Mouse (Mus musculus) heart, adult 11 months (tissue): Measurements from ENCODE around the gene Card14.
A peak's percentile ranks its signal among the peaks of the same experiment; 100 is the strongest.
"Not testable (repeated sequence)": the region's sequence is repeated elsewhere in the genome, so short reads cannot be mapped to it uniquely, and the experiment has no call there.

Experiments
- DNase-seq: peaks from one replicate; pipeline ENCODE4 v3.0.0; 2022

Card14 gene

DNA sequence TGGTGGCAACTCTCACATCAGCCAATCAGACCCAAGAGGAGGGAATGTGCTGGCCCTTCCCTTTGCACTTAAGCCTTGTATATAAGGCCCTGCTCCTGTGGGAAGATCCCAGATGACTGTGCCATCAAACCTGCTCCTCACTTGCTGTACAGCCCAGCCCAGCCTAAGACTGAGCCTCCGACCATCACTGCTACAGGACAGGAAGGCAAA is at the start of gene Card14:
Gene Card14 (plus strand): TSS at position 111 of the 210 bp plus-strand sequence.
- DNase-seq: no peak

DNA sequence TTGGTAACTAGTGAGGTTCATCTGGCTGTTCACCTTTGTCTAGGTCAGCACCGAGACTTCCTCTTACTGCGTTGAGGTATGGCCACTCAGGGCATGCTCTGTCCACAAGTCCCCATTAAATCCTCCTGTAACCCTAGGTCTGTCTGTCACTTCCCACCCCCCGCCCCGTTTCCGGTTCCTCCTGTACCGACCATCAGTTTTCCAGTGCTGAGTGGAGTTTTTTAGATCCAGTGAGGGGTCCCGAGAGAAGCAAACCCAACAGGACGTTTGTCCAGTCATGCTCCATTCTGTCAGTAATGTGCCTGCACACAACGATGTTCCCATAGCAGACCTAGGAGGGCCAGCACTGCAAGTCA is 49.4 kb upstream of the Card14 start:
- peak; percentile 92 for DNase-seq

DNA sequence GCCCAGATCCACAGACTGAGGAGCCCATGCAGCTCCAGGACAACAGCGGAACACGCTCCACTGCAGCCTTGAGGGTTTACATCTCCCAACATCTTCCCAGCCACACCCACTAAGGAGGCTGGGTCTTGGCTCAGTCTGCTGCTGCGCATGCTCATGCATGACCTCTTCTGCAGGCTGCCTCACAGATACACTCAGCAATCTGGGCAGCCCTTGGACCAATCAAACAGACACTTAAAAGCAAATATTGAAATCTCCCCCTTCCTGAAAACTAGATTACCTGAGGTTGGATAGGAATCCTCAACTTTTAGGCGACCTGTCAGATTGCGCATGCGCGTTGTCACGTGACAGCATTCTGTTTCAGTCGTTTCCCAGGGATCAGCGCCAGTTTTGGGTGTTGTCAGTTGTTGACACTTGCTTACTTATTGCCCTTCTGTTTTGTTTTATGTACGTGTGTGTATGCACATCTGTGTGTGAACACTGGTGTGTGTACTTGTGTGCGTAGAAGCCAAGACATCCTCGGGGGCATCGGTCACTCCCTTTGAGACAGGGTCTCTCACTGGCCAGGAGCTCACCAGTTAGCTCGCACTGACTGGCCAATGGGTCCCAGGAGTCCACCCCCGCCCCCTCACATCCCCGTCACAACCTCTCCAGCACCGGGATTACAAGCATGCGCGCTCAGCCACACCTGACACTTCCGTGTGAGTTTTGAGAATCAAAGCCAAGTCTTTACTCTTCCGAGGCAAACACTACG is 48.8 kb upstream of the Card14 start:
- peak; percentile 98 for DNase-seq

DNA sequence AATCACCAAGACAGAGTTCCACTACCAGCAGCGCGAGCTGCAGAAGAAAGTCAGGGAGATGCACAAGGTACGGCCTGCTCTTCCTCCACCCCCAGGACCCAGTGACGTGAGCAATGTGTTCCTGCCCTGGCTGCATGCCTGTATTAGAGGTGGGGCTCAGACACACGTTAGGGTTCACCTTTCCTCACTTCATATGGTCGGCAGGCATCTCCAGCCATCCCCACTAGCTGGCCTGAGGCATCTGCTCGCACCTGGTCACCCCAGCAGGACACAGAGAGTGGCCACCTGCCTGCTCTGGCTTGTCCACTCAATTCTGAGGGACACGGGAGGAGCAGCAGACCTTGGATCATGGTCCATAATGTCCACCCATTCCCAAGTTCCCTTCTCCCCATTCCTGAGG is 47.6 kb upstream of the Card14 start:
- DNase-seq: peak; percentile 91

DNA sequence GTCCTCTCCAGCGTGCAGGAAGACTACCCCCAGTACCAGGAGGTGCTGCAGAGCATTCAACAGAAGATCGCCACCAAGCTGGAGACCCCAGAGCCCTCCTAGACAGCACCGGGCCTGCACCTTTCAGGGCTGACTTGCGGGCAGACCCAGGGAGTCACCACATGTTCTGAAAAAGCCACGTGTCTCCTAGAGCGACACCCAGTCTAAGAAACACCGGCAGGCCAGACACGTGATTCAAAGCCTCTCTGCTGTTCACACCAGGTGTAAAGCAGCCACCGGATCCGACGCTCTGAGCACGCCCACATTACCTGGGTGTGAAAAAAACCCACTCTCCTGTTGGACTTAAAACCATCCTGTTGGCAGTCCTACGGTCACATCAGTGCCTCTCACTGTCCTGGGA is 43.2 kb upstream of the Card14 start:
- DNase-seq: no peak

DNA sequence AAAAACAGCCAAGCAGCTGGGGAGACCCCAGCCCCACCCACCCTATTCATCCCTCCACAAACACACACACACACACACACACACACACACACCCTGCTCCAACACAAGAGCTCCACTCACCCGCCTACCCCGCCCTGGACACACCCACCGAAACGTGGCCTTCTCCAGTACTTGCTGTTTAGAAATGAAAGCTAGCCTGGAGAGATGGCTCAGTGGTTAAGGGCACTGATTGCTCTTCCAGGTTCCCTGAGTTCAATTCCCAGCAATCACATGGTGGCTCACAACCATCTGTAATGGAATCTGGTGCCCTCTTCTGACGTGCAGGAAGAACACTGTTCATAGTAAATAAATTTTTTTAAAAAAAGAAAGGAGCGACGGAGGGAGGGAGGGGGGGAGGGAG is 41.8 kb upstream of the Card14 start:
- no peak for DNase-seq

DNA sequence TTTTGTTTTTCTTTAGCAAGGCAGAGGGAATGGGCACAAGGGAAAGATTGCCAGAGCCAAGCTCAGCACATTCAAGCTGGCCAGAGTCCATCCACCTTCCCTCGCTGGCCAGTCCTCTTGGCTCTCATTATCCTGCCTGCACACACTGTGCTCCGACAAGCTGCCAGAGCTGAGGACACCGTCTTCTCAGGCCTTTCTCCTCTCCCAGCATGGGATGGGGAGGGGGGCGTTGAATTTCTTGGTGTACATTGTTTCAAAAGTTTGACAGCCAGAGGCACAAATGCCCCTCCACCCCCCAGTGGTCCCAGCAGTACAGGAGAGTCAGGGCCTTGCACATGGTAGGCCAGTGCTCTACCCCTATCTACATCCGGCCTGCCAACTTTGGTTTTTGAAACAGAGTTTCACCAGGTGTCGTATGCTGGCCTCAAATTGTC is 40.3 kb upstream of the Card14 start:
- DNase-seq: peak; percentile 97

DNA sequence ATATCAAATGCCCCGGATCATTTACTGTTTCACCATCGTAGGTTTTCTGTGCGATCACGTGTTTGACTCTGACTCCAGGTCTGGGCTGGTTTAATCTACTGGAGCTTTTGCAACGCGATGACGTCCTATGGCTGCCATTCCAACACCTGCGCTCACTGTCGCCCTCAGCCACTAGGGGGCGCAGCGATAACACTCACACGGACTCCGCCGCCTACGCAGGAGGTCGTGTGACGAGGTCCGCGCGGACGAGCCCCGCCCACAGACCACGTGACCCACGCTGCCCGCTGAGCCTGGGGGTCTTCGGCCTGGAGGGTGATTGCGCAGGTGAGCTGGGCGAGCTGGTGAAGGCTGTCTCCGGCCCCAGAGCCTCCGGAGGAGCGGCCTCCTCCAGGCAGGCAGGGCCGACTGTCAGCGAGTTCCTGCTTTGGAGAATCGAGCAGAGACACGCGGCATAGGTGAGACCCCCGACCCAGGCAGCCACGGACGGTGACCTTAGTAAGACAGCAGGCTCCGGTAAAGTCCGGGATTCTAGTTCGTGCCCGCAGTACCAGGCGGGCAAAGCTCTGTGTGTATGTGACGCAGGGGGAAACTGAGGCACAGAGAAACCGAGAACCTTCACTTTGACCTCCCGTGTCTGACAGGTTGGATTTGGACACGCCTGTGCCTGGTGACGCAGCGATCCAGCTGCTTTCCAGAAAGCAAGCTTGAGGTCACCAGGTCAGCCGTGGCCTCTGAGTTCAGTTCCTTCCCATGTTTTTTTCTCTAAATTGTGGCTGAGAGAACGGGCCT is 39.6 kb upstream of the Card14 start, which contains the start of gene Gaa:
Gene Gaa (plus strand): TSS at position 120 of the 789 bp plus-strand sequence.
- peak; percentile 99 for DNase-seq

DNA sequence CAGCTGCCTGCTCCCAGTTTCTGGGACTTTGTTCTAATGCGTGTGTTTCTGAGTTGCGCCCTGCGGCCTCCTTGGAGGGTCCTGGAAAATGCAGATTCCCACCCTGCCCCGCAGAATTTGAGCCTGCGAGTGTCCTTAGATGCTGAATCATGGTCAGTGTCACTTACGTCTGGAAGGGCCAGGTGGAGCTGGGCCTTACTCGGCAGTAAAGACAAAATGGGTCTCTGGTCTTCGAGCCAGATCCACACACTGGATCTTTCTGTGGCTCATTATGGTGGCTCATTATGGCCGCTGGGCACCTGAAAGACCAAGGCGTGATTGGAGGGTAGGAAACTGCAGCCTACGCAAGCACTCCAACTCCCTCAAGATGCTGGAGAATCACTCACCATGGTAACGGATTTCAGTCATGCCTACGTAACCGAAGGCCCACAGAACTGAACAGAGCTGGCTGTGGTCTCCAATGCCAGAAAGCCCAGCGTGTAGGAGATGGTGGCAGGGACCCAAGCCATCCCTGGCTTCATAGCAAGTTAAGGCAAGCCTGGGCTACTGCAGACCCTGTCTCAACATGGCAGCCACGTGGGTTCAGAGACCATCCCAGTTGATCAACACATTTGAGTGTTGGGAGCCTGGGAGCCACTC is 38.9 kb upstream of the Card14 start:
- DNase-seq: peak; percentile 92

DNA sequence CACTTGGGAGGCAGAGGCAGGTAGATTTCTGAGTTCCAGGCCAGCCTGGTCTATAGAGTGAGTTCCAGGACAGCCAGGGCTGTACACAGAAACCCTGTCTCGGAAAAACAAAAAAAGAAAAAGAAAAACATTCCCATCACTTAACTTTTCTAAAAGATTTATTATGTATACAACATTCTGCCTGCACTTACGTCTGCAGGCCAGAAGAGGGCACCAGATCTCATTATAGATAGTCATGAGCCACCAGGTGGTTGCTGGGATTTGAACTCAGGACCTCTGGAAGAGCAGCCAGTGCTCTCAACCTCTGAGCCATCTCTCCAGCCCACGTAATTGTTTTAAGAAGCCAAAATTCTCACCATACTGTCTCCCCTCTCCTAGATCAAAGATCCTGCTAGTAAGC is 35.1 kb upstream of the Card14 start:
- DNase-seq: not testable (repeated sequence)

DNA sequence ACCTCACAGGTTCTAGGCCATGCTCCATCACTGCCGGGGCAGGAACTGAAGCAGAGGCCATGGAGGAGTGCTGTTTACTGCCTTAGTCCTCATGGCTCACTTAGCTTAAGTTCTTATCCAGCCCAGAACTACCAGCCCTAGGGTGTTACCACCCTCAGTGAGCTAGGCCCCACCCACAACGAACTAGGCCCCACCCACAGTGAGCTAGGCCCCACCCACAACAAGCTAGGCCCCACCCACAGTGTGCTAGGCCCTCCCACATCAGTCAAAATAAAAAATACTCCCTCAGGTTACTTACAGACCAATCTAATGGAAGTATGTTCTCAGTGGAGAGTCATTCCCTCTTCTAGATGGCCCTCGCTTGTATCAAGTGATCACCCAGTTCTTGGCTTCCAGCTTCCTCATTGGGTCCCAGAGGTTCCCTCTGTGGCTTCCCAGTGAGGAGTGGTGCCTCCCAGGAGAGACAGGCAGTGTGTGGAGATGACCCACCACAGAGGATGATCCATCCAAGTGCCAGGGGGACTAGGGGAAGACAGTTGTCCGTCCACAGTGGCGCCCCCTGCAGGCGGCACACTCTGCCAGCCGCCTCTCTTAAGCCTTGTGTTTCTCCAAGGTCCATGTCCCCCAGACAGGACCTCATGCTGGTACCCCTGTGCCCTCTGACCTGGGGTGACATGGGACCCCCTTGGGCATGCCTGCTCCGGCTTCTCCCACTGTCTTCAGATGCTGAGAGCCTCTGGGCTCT is 34.2 kb upstream of the Card14 start:
- DNase-seq: no peak

DNA sequence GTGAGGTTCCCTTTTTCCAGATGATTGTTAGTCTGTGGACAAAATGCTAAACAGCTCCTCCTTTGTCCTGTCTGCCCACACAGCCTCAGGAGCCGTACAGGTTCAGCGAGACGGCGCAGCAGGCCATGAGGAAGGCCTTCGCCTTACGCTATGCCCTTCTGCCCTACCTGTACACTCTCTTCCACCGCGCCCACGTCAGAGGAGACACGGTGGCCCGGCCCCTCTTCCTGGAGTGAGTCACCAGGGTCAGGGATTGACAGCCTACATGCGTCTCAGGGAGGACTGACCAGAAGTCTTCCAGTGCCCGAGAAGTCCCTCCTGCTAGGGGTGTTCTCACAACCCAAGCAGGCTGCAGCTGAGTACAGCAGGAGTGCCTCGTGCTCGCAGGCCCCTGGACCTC is 26.5 kb upstream of the Card14 start:
- no peak for DNase-seq

DNA sequence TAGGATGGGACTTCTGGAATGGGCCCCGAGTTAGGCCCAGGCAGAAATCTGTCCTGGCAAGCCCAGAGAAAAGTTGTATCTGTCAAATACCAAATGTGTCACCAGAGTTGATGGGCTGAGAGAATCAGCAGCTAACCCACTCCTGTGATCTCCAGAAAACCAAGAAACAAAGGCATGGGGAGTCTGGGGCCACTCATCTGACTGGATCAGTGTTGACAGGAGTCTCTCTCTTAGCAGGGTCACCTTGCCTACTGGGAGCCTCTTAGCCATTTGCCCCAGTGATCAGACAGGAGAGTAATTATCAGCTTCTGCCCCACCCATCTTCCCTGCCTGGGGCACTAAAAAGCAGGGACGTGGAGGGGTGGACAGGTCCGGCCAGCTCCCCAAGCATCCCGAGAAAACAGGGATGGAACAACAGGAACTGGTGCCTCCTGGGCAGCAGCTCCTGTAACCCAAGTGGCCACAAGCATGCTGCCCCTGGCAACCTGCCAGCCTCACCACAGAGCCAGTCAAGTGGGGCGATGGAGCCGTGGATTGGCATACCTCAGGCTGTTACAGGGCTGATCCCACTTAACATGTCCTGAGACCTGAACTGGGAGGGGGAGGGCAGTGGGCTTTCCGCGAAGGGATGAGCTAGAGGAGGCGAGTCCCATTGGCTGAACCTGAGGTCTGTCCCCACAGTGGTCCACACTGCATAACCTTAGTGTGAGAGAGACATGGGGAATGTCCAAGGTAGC is 21.6 kb upstream of the Card14 start:
- peak; percentile 90 for DNase-seq

DNA sequence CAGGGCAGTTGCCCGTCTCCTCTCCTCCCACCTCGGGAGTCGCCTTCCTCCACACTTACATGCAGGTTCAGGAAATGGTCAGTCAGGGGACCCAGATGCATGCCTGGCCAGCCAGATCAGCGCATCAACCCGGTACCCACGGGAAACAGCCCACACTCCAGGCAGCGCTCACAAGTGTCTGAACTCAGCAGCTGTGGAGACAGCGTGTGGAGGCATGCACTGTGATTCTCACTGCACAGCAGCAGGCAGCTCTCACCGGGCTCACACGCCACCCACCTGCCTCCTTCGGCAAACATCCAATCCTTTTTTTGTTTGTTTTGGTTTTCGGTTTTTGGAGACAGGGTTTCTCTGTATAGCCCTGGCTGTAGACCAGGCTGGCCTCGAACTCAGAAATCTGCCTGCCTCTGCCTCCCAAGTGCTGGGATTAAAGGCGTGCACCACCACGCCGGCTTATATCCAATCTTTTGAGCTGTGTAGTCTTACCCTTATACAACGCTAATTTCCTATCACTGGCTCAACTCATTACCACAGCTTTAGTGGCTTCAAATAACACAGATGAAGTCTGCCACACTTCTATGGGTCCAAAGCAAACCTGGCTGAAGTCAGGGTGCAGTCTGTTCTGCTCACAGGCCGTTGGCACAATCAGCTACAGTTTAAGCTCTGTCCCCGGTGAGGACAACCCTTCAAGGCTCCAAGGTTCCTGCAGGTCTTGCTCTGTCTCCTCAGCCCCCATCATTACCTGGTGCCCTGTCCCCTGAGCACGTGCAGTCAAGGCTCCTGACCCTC is 20.2 kb upstream of the Card14 start:
- DNase-seq: no peak

DNA sequence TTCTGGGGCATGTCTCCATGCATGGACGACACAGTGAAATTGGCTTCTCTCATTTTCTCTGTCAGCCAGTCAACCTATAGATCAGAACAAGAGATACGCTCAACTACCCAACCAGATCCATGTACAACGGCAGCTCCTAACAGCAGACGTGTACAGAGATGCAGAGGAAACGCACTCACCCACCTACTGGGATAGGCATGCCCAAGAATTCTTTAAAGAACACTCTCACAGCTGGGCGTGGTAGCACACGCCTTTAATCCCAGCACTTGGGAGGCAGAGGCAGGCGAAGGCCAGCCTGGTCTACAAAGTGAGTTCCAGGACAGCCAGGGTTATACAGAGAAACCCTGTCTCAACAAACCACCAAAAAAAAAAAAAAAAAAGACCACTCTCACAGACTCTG is 14.7 kb upstream of the Card14 start:
- DNase-seq: not testable (repeated sequence)

DNA sequence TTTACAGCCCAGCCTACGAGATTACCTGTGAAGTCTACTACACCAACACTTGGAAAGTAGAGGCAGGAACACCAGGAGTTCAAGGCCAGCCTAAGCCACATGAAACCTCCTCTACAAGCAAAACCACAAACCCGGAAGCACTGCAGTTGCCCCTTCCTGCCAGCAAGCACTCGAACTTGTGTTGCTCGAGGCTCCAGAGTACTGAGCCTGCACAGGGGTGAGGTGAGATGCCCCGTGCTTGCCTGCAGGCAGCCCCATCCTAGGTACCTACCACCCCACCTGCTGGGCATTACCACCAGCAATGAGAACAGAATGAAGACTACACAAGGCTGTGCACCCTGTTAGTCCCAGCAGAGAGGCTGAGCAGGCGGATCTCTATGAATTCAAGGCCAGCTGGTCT is 9.6 kb upstream of the Card14 start:
- no peak for DNase-seq

DNA sequence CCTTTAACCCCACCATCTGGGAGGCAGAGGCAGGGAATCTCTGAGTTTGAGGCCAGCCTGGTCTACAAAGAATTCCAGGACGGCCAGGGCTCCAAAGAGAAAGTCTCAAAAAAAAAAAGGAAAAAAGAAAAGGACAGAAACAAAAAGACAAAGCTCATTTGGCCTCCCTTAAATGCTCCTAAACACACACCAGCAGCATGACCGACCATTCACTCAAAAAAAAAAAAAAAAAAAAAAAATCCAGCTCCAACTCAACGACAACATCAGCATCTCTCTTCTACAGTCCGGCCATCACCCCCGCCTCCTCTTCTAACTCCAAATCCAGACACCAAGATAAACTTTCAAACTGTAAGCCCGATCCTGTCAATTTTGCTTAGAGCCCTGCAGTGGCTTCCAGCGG is 8.7 kb upstream of the Card14 start:
- DNase-seq: no peak

DNA sequence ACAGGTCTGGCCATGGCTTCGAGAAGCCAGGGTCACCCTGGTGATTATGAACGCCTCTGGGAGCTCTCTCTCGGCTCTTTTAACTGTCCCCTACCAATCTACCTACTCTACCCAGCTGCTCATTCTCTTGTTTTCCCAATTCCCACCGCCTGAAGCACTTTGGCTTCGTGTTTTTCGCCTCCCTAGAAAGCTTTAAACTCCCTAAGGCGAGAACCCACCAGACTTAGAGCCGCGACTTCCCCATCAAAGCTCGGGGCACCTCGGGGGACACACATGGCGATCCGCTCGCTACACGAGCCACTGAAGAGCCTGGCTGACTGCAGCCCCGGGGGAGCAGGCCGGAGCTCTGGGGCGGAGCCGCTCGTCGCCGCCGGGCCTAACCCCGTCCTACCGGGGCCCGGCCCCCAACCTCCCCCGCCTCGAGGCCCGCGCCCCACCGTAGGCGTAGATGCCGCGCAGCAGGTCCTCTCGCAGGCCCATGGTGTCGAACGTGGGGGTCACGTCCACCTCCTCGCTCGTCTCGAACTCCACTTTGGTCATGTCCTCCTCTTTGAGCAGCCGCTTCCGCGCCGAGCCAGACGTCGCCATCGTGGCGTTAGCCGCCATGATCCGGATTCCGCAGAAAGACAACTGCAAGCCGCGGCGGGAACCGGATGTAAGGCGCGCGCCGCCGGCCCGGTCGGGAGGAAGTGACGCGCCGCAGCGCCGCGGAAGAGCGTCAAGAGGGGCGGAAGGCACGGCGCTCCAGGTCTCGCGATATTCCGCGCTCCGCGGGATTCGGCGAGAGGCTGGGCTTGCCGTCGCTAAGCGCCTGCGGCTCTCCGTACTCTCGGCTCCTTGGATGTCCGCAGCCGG is 8.0 kb upstream of the Card14 start, which contains the start of gene Eif4a3:
Gene Eif4a3 (minus strand): TSS at position 699 of the 855 bp plus-strand sequence.
- DNase-seq: peak; percentile 99

DNA sequence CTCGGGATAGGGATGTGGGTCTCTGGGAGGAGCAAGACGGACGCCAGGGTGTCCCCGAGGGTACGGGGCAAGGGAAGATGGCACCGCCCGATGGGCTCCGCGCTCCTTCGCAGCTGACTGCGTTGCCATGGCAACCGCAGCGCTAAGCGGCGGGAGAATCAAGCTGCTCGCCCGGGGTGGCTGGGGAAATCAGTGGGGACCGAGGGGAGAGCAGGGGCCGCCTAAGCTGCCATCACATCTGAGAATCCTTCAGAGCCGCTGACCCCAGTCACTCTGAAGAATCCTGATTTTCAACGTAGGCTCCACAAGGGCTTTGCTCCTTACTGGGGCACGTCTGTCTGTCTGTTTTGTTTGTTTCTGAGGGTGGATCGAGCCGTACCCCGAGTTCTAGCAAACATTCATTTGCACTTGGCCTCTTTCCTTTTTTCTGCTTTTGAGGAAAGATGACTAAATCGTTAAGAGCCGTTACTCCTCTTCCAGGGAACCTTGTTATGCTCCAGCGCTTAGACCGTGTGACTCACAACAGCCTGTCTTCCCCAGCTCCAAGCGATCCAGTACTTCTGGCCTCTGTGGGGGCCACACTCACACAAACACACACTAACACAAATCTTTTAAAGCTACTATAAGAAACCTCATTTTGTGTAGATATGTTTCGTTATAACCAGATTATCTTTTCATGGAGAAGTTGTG is 7.2 kb upstream of the Card14 start:
- DNase-seq: no peak

DNA sequence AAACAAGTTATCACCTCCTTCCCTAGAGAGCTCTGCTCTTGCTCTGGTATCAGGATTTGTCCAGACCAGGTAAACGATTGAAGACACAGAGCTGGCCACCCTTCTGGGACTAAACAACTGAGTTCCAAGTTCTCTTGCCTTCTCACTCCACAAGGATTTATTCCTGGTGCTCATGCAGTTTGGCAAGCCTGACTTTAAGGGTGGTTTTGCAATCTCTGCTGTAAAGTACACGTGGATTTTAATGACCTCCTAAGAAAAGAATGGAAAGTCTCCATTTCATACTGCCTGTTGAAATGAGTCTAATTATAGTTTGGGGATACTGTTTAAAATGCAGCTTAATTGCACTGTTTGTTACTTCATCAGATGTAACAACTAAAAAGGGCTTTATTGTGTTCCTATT is 6.6 kb upstream of the Card14 start:
- no peak for DNase-seq
